Mouse (Mus musculus): ENCODE results near the gene Snap23.

The Snap23 gene

DNA sequence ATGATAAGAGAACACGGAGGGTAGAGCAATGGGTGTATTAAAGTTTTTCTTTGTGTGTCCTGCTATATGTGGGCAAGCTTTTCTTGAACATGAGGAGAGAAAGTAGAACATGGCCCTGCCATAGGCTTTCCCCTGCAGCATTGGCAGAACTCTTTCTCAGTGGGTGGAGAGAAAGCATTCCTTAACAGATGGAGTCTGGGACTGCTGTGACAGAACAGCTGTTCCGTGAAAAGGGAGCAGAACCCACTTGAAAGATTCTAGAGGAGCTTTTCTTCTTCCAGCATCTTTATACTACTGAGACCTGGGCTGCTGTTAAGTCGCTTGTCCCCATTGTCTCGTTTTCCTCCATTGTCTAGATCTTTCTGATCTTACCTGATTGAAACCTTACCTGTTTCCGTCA lies 22.3 kb downstream of the Snap23 start:
- no peak for DNase-seq (ENCODE audit: low spot score in 2 of 2)

- no peak for DNase-seq (ENCODE audit: low spot score in 2 of 2)
Measured at GRCm38 (mm10) chr2:120592227-120592626, 24.8 kb downstream of the Snap23 start.

- no peak for DNase-seq (ENCODE audit: low spot score in 2 of 2)
Measured at GRCm38 (mm10) chr2:120597734-120598133, 30.3 kb downstream of the Snap23 start.

GRCm38 (mm10) chr2:120599506-120599905 lies 32.0 kb downstream of the Snap23 start:
- DNase-seq (ENCODE audit: low spot score in 2 of 2), result no peak

DNA sequence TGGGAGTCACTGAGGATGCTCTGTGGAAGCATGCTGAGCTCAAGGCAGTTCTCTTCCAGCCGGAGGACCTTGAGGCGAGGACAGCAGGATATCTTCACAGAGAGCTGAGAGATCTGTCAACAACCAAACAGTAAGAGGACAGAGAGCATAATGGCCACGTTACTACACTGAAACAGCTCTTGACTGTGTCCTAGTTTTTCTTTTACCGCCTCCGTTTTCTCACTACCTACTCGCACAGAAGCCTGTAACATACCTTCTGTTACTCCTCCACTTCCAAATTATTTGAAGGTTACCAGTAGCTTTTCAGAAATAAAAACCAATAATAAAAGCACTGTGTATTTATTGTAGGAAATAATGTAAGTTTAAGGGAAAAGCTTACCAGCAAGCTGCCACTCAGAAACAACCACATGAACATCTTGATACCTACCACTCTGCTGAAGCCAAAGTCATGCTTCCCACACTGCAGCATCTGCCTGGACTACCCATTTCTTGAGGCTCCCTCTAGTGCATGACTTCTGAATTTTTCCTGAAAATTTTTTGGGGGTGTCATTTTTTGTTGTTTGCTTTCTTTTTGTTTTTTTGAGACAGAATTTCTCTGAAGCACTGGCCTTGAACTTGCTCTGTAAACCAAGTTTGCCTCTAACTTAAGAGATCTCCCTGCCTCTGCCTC lies 38.7 kb downstream of the Snap23 start:
- DNase-seq (ENCODE audit: low spot score in 2 of 2), result no peak

DNA sequence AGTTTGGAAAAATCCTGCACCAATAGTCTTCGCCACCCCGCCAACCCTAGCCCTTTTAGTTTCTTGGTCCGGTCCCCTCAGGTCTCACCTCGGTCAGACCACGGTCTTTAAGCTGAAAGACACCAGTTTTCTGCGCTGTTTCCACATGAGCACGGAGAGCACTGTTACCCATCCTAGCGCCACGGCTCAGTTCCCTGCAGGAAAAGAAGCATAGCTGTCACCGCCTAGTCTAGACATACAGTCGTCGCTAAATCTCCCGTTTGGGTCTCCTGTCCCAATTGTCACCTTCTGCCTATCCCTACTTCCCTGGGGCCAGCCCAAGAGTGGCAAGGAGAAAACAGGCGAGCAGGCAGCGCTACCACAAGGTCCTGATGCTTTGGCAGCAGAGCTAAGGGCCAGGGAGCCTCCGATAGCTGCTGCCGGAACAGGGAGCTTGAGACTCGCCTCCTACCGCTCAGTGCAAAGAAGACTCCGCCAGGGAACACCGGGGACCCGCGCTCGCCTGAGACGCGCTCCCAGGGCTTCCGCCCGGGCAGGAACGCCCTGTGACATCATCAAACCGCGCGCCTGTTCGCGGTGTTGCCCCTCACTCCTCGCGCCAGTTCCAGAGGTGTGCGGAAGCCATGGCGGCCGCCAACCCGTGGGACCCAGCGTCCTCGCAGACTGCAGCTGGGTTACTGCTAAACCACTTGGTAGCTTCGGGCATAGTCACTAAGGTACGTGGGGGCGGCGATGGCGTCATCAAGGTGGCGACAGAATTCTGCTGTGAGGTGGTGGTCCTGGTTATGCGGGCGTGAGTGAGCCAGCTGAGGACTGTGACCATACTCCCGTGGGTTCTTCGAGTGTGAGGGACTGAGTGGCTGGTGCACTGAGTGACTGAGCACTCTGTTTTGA lies 41.6 kb downstream of the Snap23 start, which contains the start of the genes Haus2 and Lrrc57:
Haus2 (plus strand) TSS at position 554 of the 894 bp plus-strand sequence.
Lrrc57 (minus strand) TSS at position 691 of the 894 bp plus-strand sequence.
- peak; percentile 86 to 94 for DNase-seq (ENCODE audit: low spot score in 2 of 2)

- no peak for DNase-seq (ENCODE audit: low spot score in 2 of 2)
Measured at GRCm38 (mm10) chr2:120616279-120617163, 49.0 kb downstream of the Snap23 start.

- no peak for DNase-seq (ENCODE audit: low spot score in 2 of 2)
Measured at GRCm38 (mm10) chr2:120619538-120619937, 52.1 kb downstream of the Snap23 start.

DNA sequence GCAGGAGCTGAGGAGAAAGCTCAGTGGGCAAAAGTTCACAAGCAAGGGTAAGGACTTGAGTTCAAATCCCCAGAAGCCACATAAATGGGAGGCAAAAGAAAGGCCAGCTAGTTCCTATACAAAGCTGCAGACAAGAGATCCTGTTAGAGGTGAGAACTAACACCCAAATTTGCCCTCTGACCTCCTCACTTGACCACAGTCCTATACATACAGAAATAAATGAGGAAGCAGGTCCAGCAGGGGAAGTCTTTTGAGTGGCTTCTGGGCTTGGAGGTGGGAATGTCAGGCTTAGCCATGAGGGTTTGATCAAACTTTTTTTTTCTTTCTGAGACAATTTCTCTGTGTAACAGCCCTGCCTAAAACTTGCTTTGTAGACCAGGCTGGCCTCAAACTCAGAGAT lies 55.4 kb downstream of the Snap23 start:
- no peak for DNase-seq (ENCODE audit: low spot score in 2 of 2)

DNA sequence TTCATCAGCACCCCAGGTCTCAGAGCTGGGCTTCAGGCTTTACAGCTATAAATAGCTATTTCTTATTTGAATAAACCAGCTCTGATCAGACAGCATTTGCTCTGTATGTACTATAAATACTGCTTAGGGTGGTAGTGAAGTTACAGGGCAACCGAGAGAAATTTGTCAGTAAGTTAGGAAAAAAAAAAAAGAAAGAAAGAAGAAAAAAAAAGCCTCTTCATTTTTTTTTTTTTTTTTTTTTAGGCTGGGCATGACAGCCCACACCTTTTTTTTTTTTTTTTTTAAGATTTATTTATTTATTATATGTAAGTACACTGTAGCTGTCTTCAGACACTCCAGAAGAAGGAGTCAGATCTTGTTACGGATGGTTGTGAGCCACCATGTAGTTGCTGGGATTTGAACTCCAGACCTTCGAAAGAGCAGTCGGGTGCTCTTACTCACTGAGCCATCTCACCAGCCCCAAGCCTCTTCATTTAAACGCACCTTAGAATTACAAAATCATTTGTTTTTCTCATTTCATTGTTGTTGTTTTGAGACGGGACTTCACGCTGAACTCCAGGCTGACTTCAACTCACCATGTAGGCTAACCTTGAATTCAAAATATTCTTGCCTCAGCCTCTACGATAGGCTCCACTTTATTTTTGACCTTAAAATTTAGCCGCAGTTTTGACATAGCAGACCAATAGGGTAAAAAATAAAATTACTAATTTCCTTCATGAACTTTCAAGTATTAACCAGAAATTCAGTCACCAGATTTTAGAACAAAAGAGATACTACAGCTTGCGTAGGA lies 60.8 kb downstream of the Snap23 start:
- DNase-seq (ENCODE audit: low spot score in 2 of 2), result no peak

GRCm38 (mm10) chr2:120628886-120629735 lies 61.6 kb downstream of the Snap23 start, which contains the start of gene Stard9:
Gene Stard9 (plus strand): TSS chr2:120629121.
- peak; percentile 97 to 98 for DNase-seq (ENCODE audit: low spot score in 2 of 2)

DNA sequence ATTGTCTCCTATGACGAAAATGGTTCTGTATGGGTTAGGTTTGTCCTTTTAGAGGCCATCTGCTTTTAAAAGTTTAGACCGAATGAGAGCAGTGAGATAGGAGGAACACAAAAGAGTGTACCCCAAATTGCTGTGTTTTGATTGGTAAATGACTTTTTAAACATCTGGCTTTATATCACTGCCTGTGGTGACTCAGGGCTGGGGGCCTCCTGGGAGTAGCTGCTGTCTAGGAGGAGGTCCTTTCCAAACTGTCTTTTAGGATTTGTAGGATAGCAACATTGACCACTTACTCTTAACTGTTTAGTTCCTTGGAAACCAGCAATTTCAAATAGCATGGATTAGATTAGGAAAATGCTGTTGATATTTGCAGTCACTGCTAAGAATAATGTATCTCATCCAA lies 62.8 kb downstream of the Snap23 start:
- no peak for DNase-seq (ENCODE audit: low spot score in 2 of 2)

DNA sequence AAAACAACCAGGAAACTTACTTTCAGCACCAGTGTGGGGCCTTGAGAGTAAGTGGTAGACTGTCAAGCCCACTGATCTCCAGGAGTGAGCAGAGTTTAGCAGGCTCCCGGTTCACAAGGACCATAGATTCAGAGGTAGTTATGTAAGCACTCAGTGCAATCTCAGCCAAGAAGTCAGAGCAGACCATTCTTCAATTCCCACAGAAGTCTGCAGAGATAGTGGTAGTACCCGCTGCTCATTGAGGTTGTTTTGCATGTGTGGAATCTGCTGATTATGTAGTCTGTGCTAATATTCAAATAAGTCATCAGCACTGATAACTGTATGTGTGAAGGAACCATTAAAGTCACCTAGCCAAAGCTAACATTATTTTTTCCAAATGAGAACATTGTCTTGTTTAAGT lies 63.2 kb downstream of the Snap23 start:
- no peak for DNase-seq (ENCODE audit: low spot score in 2 of 2)

- no peak for DNase-seq (ENCODE audit: low spot score in 2 of 2)
Measured at GRCm38 (mm10) chr2:120631521-120631920, 64.0 kb downstream of the Snap23 start.

DNA sequence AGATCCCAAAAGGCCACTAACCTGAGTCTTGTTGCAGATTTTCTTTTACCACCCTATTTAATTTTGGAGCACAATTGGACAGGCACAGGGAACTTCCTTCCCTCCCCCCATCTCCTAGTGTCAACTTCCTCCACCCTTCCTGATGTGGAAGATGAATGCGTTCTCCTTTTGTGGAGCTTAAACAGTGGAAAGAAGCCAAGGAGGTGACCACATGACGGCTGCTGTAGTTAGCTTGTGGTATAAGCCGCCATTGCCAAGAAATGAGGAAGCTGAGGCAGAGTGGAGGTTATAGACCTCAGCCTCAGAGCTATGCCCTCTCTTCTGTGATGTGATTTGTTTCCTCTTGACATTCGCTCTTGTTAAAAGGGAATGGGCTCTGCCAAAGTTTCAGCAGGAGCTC lies 64.5 kb downstream of the Snap23 start:
- DNase-seq (ENCODE audit: low spot score in 2 of 2), result no peak

DNA sequence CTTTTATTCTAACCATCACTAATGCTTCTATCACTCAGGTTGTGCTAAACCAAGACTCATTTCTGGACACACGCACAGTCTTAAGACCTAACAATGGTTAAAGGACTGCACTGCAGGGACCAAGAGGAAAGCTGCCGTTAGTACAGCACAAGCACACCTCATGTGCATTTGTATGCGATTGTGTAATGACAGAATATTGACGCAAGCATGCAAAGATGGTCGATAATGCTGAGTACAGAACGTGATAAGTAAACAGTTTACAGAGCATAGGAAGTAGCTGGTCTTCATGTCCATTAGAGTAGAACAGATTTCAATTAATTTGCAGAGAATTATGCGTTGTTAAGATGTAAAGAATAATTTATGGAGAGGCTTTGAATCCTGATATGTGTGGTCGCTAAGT lies 73.4 kb downstream of the Snap23 start:
- no peak for DNase-seq (ENCODE audit: low spot score in 2 of 2)

DNA sequence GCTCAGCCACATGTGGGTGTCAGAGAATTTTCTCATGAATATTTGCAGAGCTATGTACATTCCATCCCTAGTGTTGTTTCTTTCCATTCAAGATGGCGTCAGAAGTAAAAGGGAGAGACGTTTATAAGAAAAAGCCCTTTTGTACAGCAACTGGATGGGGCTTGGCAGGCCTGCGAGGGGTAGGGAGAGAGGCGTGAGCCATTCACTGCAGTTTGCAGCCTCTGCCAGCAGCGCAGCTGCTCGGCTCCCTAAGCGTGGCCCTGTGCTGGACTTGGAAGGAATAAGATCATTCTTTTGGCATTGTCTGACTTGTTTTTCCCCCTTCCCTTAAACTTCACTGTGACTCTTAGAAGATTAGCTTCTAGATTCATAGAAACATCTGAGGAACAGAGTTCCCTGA lies 76.4 kb downstream of the Snap23 start:
- DNase-seq (ENCODE audit: low spot score in 2 of 2), result peak; percentile 77 to 80

GRCm38 (mm10) chr2:120646777-120647176 lies 79.3 kb downstream of the Snap23 start:
- peak in 1 of 2 experiments; percentile 25 for DNase-seq (ENCODE audit: low spot score in 2 of 2)

Data from urinary bladder, postnatal 4 days (tissue).